Mouse (Mus musculus): Measurements from ENCODE around the gene Olfr826. TPM values are rescaled to one million over a fixed set of nuclear protein-coding genes. Genes with fewer than 3 reads are reported as not detected.
"Not testable (repeated sequence)": the region's sequence is repeated elsewhere in the genome, so short reads cannot be mapped to it uniquely, and the experiment has no call there.

Olfr826 gene
- not detected in 2 replicates for polyA plus RNA-seq (2016; fragmentation: Nextera tagmentation; extraction: Ambion mirVana)

- no peak within 1 kb of the TSS for H3K9ac ChIP-seq
- no peak for ATAC-seq (ENCODE audit: insufficient number of reproducible peaks, insufficient read depth, low FRiP score, low TSS enrichment)
- no peak within 1 kb of the TSS for H3K4me3 ChIP-seq
- H3K9me3 ChIP-seq, result no peaks in the 10 kb centered on the region
- H3K27ac ChIP-seq, result no peak within 1 kb of the TSS
- H3K4me1 ChIP-seq, result no peaks in the 10 kb centered on the region
- no peaks in the 10 kb centered on the region for H3K27me3 ChIP-seq
- no peak within 1 kb of the TSS for H3K4me2 ChIP-seq (replicated peaks)
- WGBS, result 70% methylated on average over 1 of the region's 1 CpGs
- H3K36me3 ChIP-seq, result no peaks in the 10 kb centered on the region
Measured at GRCm38 (mm10) chr10:130184086-130184485, at the start of gene Olfr826. Gene Olfr826, minus strand, starts transcription at chr10:130184186.

GRCm38 (mm10) chr10:130232117-130232516, 48.1 kb upstream of the Olfr826 start:
- H3K4me1 ChIP-seq, result no peaks in the 10 kb centered on the region
- no peak overlapping the region for H3K4me2 ChIP-seq (replicated peaks)
- H3K9me3 ChIP-seq, result no peaks in the 10 kb centered on the region
- H3K27ac ChIP-seq, result no peak overlapping the region
- H3K9ac ChIP-seq, result no peak overlapping the region
- H3K27me3 ChIP-seq, result no peaks in the 10 kb centered on the region
- no peak overlapping the region for H3K4me3 ChIP-seq
- no peak for ATAC-seq (ENCODE audit: insufficient number of reproducible peaks, insufficient read depth, low FRiP score, low TSS enrichment)
- WGBS, result 78% methylated on average over 1 of the region's 1 CpGs
- no peaks in the 10 kb centered on the region for H3K36me3 ChIP-seq

GRCm38 (mm10) chr10:130229584-130229983, 45.6 kb upstream of the Olfr826 start:
- Histone ChIP-seq H3K9ac (no peak overlapping the region), H3K9me3 (no peaks in the 10 kb centered on the region), H3K27ac (no peak overlapping the region), H3K27me3 (no peaks in the 10 kb centered on the region), H3K4me3 (no peak overlapping the region), H3K4me2 (replicated peaks) (no peak overlapping the region), H3K36me3 (no peaks in the 10 kb centered on the region), H3K4me1 (no peaks in the 10 kb centered on the region)
- WGBS, result 83% methylated on average over 5 of the region's 5 CpGs
- no peak for ATAC-seq (ENCODE audit: insufficient number of reproducible peaks, insufficient read depth, low FRiP score, low TSS enrichment)

GRCm38 (mm10) chr10:130228246-130228645, 44.3 kb upstream of the Olfr826 start:
- Histone ChIP-seq H3K9ac (no peak overlapping the region), H3K4me2 (replicated peaks) (no peak overlapping the region), H3K27me3 (no peaks in the 10 kb centered on the region), H3K4me3 (no peak overlapping the region), H3K27ac (no peak overlapping the region), H3K36me3 (no peaks in the 10 kb centered on the region), H3K4me1 (no peaks in the 10 kb centered on the region), H3K9me3 (no peaks in the 10 kb centered on the region)
- 0% methylated on average over 1 of the region's 1 CpGs for WGBS
- ATAC-seq (ENCODE audit: insufficient number of reproducible peaks, insufficient read depth, low FRiP score, low TSS enrichment), result no peak

GRCm38 (mm10) chr10:130225034-130225433, 41.0 kb upstream of the Olfr826 start:
- no peak overlapping the region for H3K27ac ChIP-seq
- H3K4me3 ChIP-seq, result no peak overlapping the region
- WGBS, result 81% methylated on average over 3 of the region's 3 CpGs
- no peaks in the 10 kb centered on the region for H3K27me3 ChIP-seq
- no peak overlapping the region for H3K9ac ChIP-seq
- no peaks in the 10 kb centered on the region for H3K4me1 ChIP-seq
- no peak for ATAC-seq (ENCODE audit: insufficient number of reproducible peaks, insufficient read depth, low FRiP score, low TSS enrichment)
- no peak overlapping the region for H3K4me2 ChIP-seq (replicated peaks)
- no peaks in the 10 kb centered on the region for H3K36me3 ChIP-seq
- H3K9me3 ChIP-seq, result no peaks in the 10 kb centered on the region

- 80% methylated on average over 1 of the region's 1 CpGs for WGBS
Measured at GRCm38 (mm10) chr10:130214303-130214702, 30.3 kb upstream of the Olfr826 start, which contains the start of gene Olfr827. Gene Olfr827, minus strand, starts transcription at chr10:130214403.

GRCm38 (mm10) chr10:130166666-130167065, 17.3 kb downstream of the Olfr826 start, which contains the start of gene Olfr825:
Gene Olfr825, minus strand, starts transcription at chr10:130166766.
- no peak for ATAC-seq (ENCODE audit: insufficient number of reproducible peaks, insufficient read depth, low FRiP score, low TSS enrichment)
- H3K4me3 ChIP-seq, result no peak within 1 kb of the TSS

More at GRCm38 (mm10) chr10:130214303-130214702, 30.3 kb upstream of the Olfr826 start, which contains the start of gene Olfr827:
- H3K27ac ChIP-seq, result no peak within 1 kb of the TSS
- H3K27me3 ChIP-seq, result no peaks in the 10 kb centered on the region
- ATAC-seq (ENCODE audit: insufficient number of reproducible peaks, insufficient read depth, low FRiP score, low TSS enrichment), result no peak
- no peak within 1 kb of the TSS for H3K4me2 ChIP-seq (replicated peaks)
- no peaks in the 10 kb centered on the region for H3K4me1 ChIP-seq
- H3K36me3 ChIP-seq, result no peaks in the 10 kb centered on the region
- H3K9me3 ChIP-seq, result no peaks in the 10 kb centered on the region
- no peak within 1 kb of the TSS for H3K4me3 ChIP-seq
- no peak within 1 kb of the TSS for H3K9ac ChIP-seq

GRCm38 (mm10) chr10:130165196-130165595, 18.8 kb downstream of the Olfr826 start:
- no peak overlapping the region for H3K4me2 ChIP-seq (replicated peaks)
- H3K4me1 ChIP-seq, result no peaks in the 10 kb centered on the region
- no peaks in the 10 kb centered on the region for H3K9me3 ChIP-seq
- no peak overlapping the region for H3K4me3 ChIP-seq
- H3K36me3 ChIP-seq, result no peaks in the 10 kb centered on the region
- no peak for ATAC-seq (ENCODE audit: insufficient number of reproducible peaks, insufficient read depth, low FRiP score, low TSS enrichment)
- H3K9ac ChIP-seq, result no peak overlapping the region
- no peak overlapping the region for H3K27ac ChIP-seq
- H3K27me3 ChIP-seq, result no peaks in the 10 kb centered on the region

More at GRCm38 (mm10) chr10:130166666-130167065, 17.3 kb downstream of the Olfr826 start, which contains the start of gene Olfr825:
- H3K9ac ChIP-seq, result no peak within 1 kb of the TSS
- no peaks in the 10 kb centered on the region for H3K27me3 ChIP-seq
- no peak within 1 kb of the TSS for H3K27ac ChIP-seq
- H3K4me2 ChIP-seq (replicated peaks), result no peak within 1 kb of the TSS
- no peaks in the 10 kb centered on the region for H3K4me1 ChIP-seq
- no peaks in the 10 kb centered on the region for H3K36me3 ChIP-seq
- no peaks in the 10 kb centered on the region for H3K9me3 ChIP-seq

GRCm38 (mm10) chr10:130144121-130144520, 39.9 kb downstream of the Olfr826 start:
- Histone ChIP-seq H3K27me3 (no peaks in the 10 kb centered on the region), H3K36me3 (no peaks in the 10 kb centered on the region), H3K9ac (no peak overlapping the region), H3K9me3 (no peaks in the 10 kb centered on the region), H3K4me2 (replicated peaks) (no peak overlapping the region), H3K27ac (no peak overlapping the region), H3K4me1 (no peaks in the 10 kb centered on the region), H3K4me3 (no peak overlapping the region)
- WGBS, result 79% methylated on average over 5 of the region's 5 CpGs
- no peak for ATAC-seq (ENCODE audit: insufficient number of reproducible peaks, insufficient read depth, low FRiP score, low TSS enrichment)

GRCm38 (mm10) chr10:130142481-130142880, 41.5 kb downstream of the Olfr826 start:
- H3K27ac ChIP-seq; H3K9ac ChIP-seq; H3K9me3 ChIP-seq; H3K4me1 ChIP-seq; H3K36me3 ChIP-seq; ATAC-seq (ENCODE audit: insufficient number of reproducible peaks, insufficient read depth, low FRiP score, low TSS enrichment); H3K4me3 ChIP-seq; H3K4me2 ChIP-seq (replicated peaks); H3K27me3 ChIP-seq: not testable (repeated sequence)
- 85% methylated on average over 5 of the region's 5 CpGs for WGBS

- H3K4me3 ChIP-seq, result no peak overlapping the region
- H3K27ac ChIP-seq, result no peak overlapping the region
- H3K36me3 ChIP-seq, result no peaks in the 10 kb centered on the region
- no peaks in the 10 kb centered on the region for H3K9me3 ChIP-seq
- H3K9ac ChIP-seq, result no peak overlapping the region
- no peak for ATAC-seq (ENCODE audit: insufficient number of reproducible peaks, insufficient read depth, low FRiP score, low TSS enrichment)
- no peaks in the 10 kb centered on the region for H3K4me1 ChIP-seq
- no peak overlapping the region for H3K4me2 ChIP-seq (replicated peaks)
- H3K27me3 ChIP-seq, result no peaks in the 10 kb centered on the region
Measured at GRCm38 (mm10) chr10:130134811-130135210, 49.2 kb downstream of the Olfr826 start.

GRCm38 (mm10) chr10:130129900-130130299, 54.1 kb downstream of the Olfr826 start, which contains the start of gene Olfr824:
Gene Olfr824, minus strand, starts transcription at chr10:130130000.
- not testable (repeated sequence) for ATAC-seq (ENCODE audit: insufficient number of reproducible peaks, insufficient read depth, low FRiP score, low TSS enrichment); H3K27me3 ChIP-seq; H3K36me3 ChIP-seq; H3K9me3 ChIP-seq; H3K4me3 ChIP-seq; H3K9ac ChIP-seq; H3K27ac ChIP-seq; H3K4me1 ChIP-seq; H3K4me2 ChIP-seq (replicated peaks)
